Mouse (Mus musculus) ES-E14 (cell line): ENCODE measurements around the gene Ank3. TPM values are rescaled to one million over a fixed set of nuclear protein-coding genes. Genes with fewer than 3 reads are reported as not detected.

Experiments
- DNase-seq: peaks from one replicate; pipeline ENCODE4 v3.0.0-alpha.2; 2013; ENCODE audit warnings: low read depth, low spot score
- H3K27ac ChIP-seq: 2 replicates; pipeline ENCODE4 v1.5.1; 2012; ENCODE audit warnings: low read depth, mild to moderate bottlenecking, low read length, moderate library complexity, mixed read lengths; ENCODE audit not compliant: poor library complexity, insufficient read depth, severe bottlenecking
- H3K36me3 ChIP-seq: 2 replicates; pipeline ENCODE4 v1.6.1; 2012; ENCODE audit warnings: mild to moderate bottlenecking, low read length, moderate library complexity, mixed read lengths; ENCODE audit not compliant: control insufficient read depth, poor library complexity, insufficient read depth, severe bottlenecking
- H3K4me1 ChIP-seq, 2 experiments: fragments of 150-350 bp in 1 of 2; sonication (generic) in 1 of 2; 2 replicates each; pipeline ENCODE4 v1.6.1; 2012; ENCODE audit warnings: low read length in 2 of 2, mild to moderate bottlenecking in 1 of 2, mixed read lengths in 1 of 2; ENCODE audit not compliant: control insufficient read depth in 2 of 2, insufficient read depth in 2 of 2, poor library complexity in 1 of 2
- H3K4me3 ChIP-seq, 2 experiments: fragments of 150-350 bp in 1 of 2; sonication (generic) in 1 of 2; 2 replicates each; pipeline ENCODE4 v1.5.1; 2012; ENCODE audit warnings: low read length in 2 of 2, low read depth in 1 of 2, mild to moderate bottlenecking in 1 of 2, mixed read lengths in 1 of 2; ENCODE audit not compliant: insufficient read depth in 1 of 2, poor library complexity in 1 of 2, severe bottlenecking in 1 of 2
- H3K9ac ChIP-seq: 2 replicates; pipeline ENCODE4 v1.6.1; 2012; ENCODE audit warnings: low read depth, mild to moderate bottlenecking, low read length, mixed read lengths; ENCODE audit not compliant: poor library complexity, insufficient read depth, severe bottlenecking
- H3K9me3 ChIP-seq: fragments of 150-350 bp; sonication (generic); 2 replicates; pipeline ENCODE4 v1.6.1; 2012; ENCODE audit warnings: low read depth, mild to moderate bottlenecking, low read length; ENCODE audit not compliant: control insufficient read depth, insufficient read depth
- CHD2 ChIP-seq: IDR thresholded peaks from 2 replicates; pipeline ENCODE4 v1.6.1; 2014; ENCODE audit warnings: mild to moderate bottlenecking, low read depth, low read length, inconsistent platforms
- HCFC1 ChIP-seq: IDR thresholded peaks from 2 replicates; pipeline ENCODE4 v1.6.1; 2012; ENCODE audit warnings: low read length, inconsistent platforms, borderline replicate concordance; ENCODE audit not compliant: insufficient read depth
- MAFK ChIP-seq: IDR thresholded peaks from 2 replicates; pipeline ENCODE4 v1.6.1; 2014; ENCODE audit warnings: mild to moderate bottlenecking, low read depth, low read length, inconsistent platforms; ENCODE audit not compliant: insufficient read depth
- ZC3H11A ChIP-seq: IDR thresholded peaks from 2 replicates; pipeline ENCODE4 v1.6.1; 2012; ENCODE audit warnings: low read depth, mild to moderate bottlenecking, inconsistent platforms, low read length, borderline replicate concordance
- ZNF384 ChIP-seq: IDR thresholded peaks from 2 replicates; pipeline ENCODE4 v1.6.1; 2012; ENCODE audit warnings: low read depth, low read length, inconsistent platforms
- in situ Hi-C, 2 experiments: fragments of 600-800 bp; cut with MboI; formaldehyde crosslinking; loops; one replicate each; pipeline ENCODE4 v1.15.1; 2025; ENCODE audit warnings: low sequenced_read_pairs in 2 of 2, inconsistent platforms in 1 of 2; ENCODE audit not compliant: unreplicated experiment in 2 of 2
- total RNA-seq: library from RNA; depleted of rRNA; stranded (reverse); fragments of 300-350 nt; gene quantifications from 2 replicates; pipeline ENCODE4 v1.2.3, GENCODE M21; 2012

The Ank3 gene
- total RNA-seq, 1 experiment, result 6.5 TPM

- peak; percentile 64 for DNase-seq
- H3K4me3 ChIP-seq, result no peak overlapping the region
- H3K36me3 ChIP-seq, result no peaks in the 10 kb centered on the region
- H3K9ac ChIP-seq, result no peak overlapping the region
- in situ Hi-C loops, result loop anchor here in 1 of 2 experiments (25.0 kb wide), 1 partner anchor 417 kb away; no protein-coding TSS in a partner anchor
- no peak overlapping the region for H3K27ac ChIP-seq
- peaks cover 2 to 3% of the 10 kb centered on the region in 2 experiments; a peak in 2 of 4 replicates for H3K4me1 ChIP-seq
- TF ChIP-seq MAFK (no peak), ZNF384 (peak; percentile 65), ZC3H11A (peak; percentile 97), CHD2 (no peak), HCFC1 (no peak)
- H3K9me3 ChIP-seq, result no peaks in the 10 kb centered on the region
Measured at GRCm38 (mm10) chr10:69870348-69870747, 471.8 kb downstream of the Ank3 start.

DNA sequence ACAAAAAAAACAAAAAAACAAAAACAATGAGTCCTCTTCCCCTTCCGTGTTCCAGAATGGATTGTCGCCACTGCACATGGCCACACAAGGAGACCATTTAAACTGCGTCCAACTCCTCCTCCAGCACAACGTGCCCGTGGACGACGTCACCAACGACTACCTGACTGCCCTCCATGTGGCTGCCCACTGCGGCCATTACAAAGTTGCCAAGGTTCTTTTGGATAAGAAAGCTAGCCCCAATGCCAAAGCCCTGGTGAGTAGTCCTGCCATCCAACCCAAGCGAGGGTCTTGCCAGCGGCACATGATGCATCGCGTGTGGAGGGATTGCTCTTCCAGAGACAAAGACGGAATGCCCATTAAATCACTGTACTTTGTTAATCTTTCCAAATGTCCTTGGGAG, 472.4 kb downstream of the Ank3 start:
- no peak overlapping the region for H3K9ac ChIP-seq
- DNase-seq, result no peak
- H3K36me3 ChIP-seq, result no peaks in the 10 kb centered on the region
- no peak overlapping the region for H3K4me3 ChIP-seq
- no peaks in the 10 kb centered on the region for H3K9me3 ChIP-seq
- no peak overlapping the region; the same call in 1 of the 2 replicates for H3K27ac ChIP-seq
- in situ Hi-C loops, result loop anchor here in 1 of 2 experiments (25.0 kb wide), 1 partner anchor 416 kb away; no protein-coding TSS in a partner anchor
- peaks cover 2 to 3% of the 10 kb centered on the region in 2 experiments; a peak in 2 of 4 replicates for H3K4me1 ChIP-seq
- TF ChIP-seq CHD2, result no peak
- TF ChIP-seq MAFK, result no peak
- no peak for TF ChIP-seq ZC3H11A
- TF ChIP-seq HCFC1, result no peak
- no peak for TF ChIP-seq ZNF384

- Histone ChIP-seq H3K4me3 (no peak overlapping the region), H3K27ac (no peak overlapping the region), H3K4me1 (peaks cover 2 to 3% of the 10 kb centered on the region in 2 experiments; a peak in 2 of 4 replicates), H3K9me3 (no peaks in the 10 kb centered on the region), H3K9ac (no peak overlapping the region), H3K36me3 (no peaks in the 10 kb centered on the region)
- DNase-seq, result no peak
- in situ Hi-C loops, result loop anchor here in 1 of 2 experiments (25.0 kb wide), 1 partner anchor 415 kb away; no protein-coding TSS in a partner anchor
- TF ChIP-seq MAFK (no peak), ZNF384 (0 out of 2 replicates have a peak, but pooled peaks have one; percentile 16)
Measured at GRCm38 (mm10) chr10:69872182-69872741, 473.7 kb downstream of the Ank3 start.

- peaks cover 2 to 3% of the 10 kb centered on the region in 2 experiments; a peak in 2 of 4 replicates for H3K4me1 ChIP-seq
- H3K27ac ChIP-seq, result no peak overlapping the region
- no peak overlapping the region for H3K9ac ChIP-seq
- DNase-seq, result no peak
- in situ Hi-C loops, result loop anchor here in 1 of 2 experiments (25.0 kb wide), 1 partner anchor 414 kb away; no protein-coding TSS in a partner anchor
- H3K4me3 ChIP-seq, result no peak overlapping the region
- no peaks in the 10 kb centered on the region for H3K36me3 ChIP-seq
- no peak for TF ChIP-seq ZC3H11A
- TF ChIP-seq CHD2, result no peak
- TF ChIP-seq ZNF384, result no peak
- TF ChIP-seq HCFC1, result no peak
- TF ChIP-seq MAFK, result no peak
- H3K9me3 ChIP-seq, result no peaks in the 10 kb centered on the region
Measured at GRCm38 (mm10) chr10:69872892-69873291, 474.3 kb downstream of the Ank3 start.
